In the genomic region with DNA sequence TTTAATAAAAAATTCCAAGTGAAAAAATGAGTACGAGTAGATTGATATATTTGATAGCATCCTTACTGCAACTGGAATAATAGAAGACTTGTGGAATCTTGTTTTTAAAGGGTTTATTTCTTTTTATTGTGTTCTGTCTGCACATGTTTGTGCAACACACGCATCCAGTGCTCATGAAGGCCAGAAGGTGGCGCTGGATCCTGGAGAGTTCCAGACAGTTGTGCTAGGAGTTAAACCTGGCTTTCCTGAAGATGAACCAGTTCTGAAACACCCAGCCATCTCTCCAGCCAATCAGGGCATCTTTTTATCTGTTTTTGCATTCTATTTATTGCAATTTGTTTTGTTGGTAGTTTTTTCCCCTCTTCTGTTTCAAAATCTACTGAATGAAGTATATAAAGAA, we compare ENCODE assay signal across 9 mouse cellular contexts. TPM values are rescaled to one million over a fixed set of nuclear protein-coding genes. Genes with fewer than 3 reads are reported as not detected.
DNase-seq lines count a peak whose midpoint lies in the region; TF ChIP-seq lines count a peak whose summit lies in the region.
"Had no signal": no experiment of that assay in that cellular context is flagged by ENCODE, and none has a peak within 500 bp of the region (broad histone marks: within the 10 kb centered on the region; RNA-seq: fewer than 3 reads in every experiment).

No protein-coding gene starts in this region.

- no peak overlapping the region for H3K27ac ChIP-seq in ES-Bruce4 (ENCODE audit: insufficient read depth, low read length)
- H3K27ac ChIP-seq in bone marrow, adult 2 months (ENCODE audit: control insufficient read depth, insufficient read depth, low read depth, low read length, poor library complexity): no peak overlapping the region
- no peak overlapping the region for H3K27ac ChIP-seq in olfactory bulb, adult 2 months (ENCODE audit: insufficient read depth, low read depth, low read length)
- H3K27ac ChIP-seq: neural tube, embryonic 12.5 days had no signal

- 32% methylated on average over 3 of the region's 3 CpGs for WGBS in bone marrow, adult 2 months
- 55% methylated on average over 3 of the region's 3 CpGs for WGBS in olfactory bulb, adult 2 months

- intact Hi-C loops in left cerebral cortex, postnatal 10 days (cut with DNase I): no loop called here

- peak; percentile 85 for TF ChIP-seq CTCF in ES-Bruce4 (IDR thresholded peaks at IDR 0.05; ENCODE audit: low read depth, low read length)
- peak; percentile 77 for TF ChIP-seq CTCF in bone marrow, adult 2 months (IDR thresholded peaks at IDR 0.05; ENCODE audit: control insufficient read depth, insufficient read depth, low read length)
- TF ChIP-seq CTCF in olfactory bulb, adult 2 months (IDR thresholded peaks at IDR 0.05; ENCODE audit: insufficient read depth, low read depth, low read length): 0 out of 2 replicates have a peak, but pooled peaks have one; percentile 30

- peak; percentile 35 for DNase-seq in layer of hippocampus, adult 11-12 months (ENCODE audit: low spot score)
- DNase-seq in layer of hippocampus, adult 9-11 months: no peak
- DNase-seq in fibroblast of lung, adult 2 months (ENCODE audit: low read depth): peak; percentile 39
- DNase-seq in left cerebral cortex, postnatal 10 days (ENCODE audit: extremely low spot score in 1 of 2, low spot score in 2 of 2): peak; percentile 34 to 71
- peak; percentile 42 to 46 for DNase-seq in thymus, postnatal 36 days

- no peak for TF ChIP-seq POLR2A in ES-Bruce4 (IDR thresholded peaks at IDR 0.05; ENCODE audit: insufficient read depth, low read length)
- no peak for TF ChIP-seq POLR2A in bone marrow, adult 2 months (IDR thresholded peaks at IDR 0.05; ENCODE audit: borderline replicate concordance, control insufficient read depth, low read depth, low read length)
- no peak for TF ChIP-seq POLR2A in olfactory bulb, adult 2 months (IDR thresholded peaks at IDR 0.05; ENCODE audit: insufficient read depth, low read depth, low read length)

- no peak for TF ChIP-seq EP300 in ES-Bruce4 (IDR thresholded peaks at IDR 0.05; ENCODE audit: insufficient read depth, low read depth, low read length)

- H3K9ac ChIP-seq in ES-Bruce4 (ENCODE audit: low read depth, poor library complexity, severe bottlenecking): no peak overlapping the region
- H3K9ac ChIP-seq: neural tube, embryonic 12.5 days had no signal

- no peaks in the 10 kb centered on the region for H3K4me1 ChIP-seq in ES-Bruce4 (ENCODE audit: control insufficient read depth, insufficient read depth, low read length)
- H3K4me1 ChIP-seq in bone marrow, adult 2 months (ENCODE audit: control insufficient read depth, insufficient read depth, low read length): no peaks in the 10 kb centered on the region
- H3K4me1 ChIP-seq in olfactory bulb, adult 2 months (ENCODE audit: control insufficient read depth, insufficient read depth, low read length): peaks cover 3% of the 10 kb centered on the region
- H3K4me1 ChIP-seq: neural tube, embryonic 12.5 days had no signal

- no peak overlapping the region for H3K4me3 ChIP-seq in ES-Bruce4 (ENCODE audit: low read depth, low read length)
- H3K4me3 ChIP-seq in bone marrow, adult 2 months (replicated peaks; ENCODE audit: control insufficient read depth, low read depth, low read length): no peak overlapping the region
- no peak overlapping the region for H3K4me3 ChIP-seq in olfactory bulb, adult 2 months (ENCODE audit: insufficient read depth, low read depth, low read length)
- H3K4me3 ChIP-seq: neural tube, embryonic 12.5 days had no signal

- no peaks in the 10 kb centered on the region for H3K27me3 ChIP-seq in ES-Bruce4 (ENCODE audit: control insufficient read depth, insufficient read depth, low read length, poor library complexity, severe bottlenecking)
- H3K27me3 ChIP-seq: neural tube, embryonic 12.5 days had no signal

- H3K9me3 ChIP-seq in ES-Bruce4 (replicated peaks; ENCODE audit: control insufficient read depth, insufficient read depth, low read length, poor library complexity, severe bottlenecking): no peaks in the 10 kb centered on the region
- H3K9me3 ChIP-seq: neural tube, embryonic 12.5 days had no signal

- no peaks in the 10 kb centered on the region for H3K36me3 ChIP-seq in ES-Bruce4 (ENCODE audit: control insufficient read depth, insufficient read depth, low read length, poor library complexity, severe bottlenecking)

RNA-seq across cellular contexts. Expression of gene Vezt, which starts 22.4 kb away (rescaled TPM):
- polyA plus RNA-seq in ES-Bruce4 (2011; ENCODE audit: insufficient read depth, insufficient read length, low read depth, missing spikeins): 15.4 and 17.3 TPM in 2 replicates
- polyA plus RNA-seq in bone marrow, adult 2 months (2011; ENCODE audit: insufficient read depth, insufficient read length, low replicate concordance, missing spikeins): 6.6 and 7.9 TPM in 2 replicates
- 100 to 1,000 TPM; 107 to 110 TPM for total RNA-seq in left cerebral cortex, postnatal 10 days (2021)
- 98.6 TPM in 1 of 2 replicates, not detected in the other for polyA plus RNA-seq in olfactory bulb, adult 2 months (2012; ENCODE audit: insufficient read depth, insufficient read length, low replicate concordance, missing spikeins)

RNA-seq across cellular contexts. Expression of gene Fgd6, which starts 22.6 kb away (rescaled TPM):
- 5.3 and 5.8 TPM in 2 replicates for polyA plus RNA-seq in ES-Bruce4 (2011; ENCODE audit: insufficient read depth, insufficient read length, low read depth, missing spikeins)
- polyA plus RNA-seq in bone marrow, adult 2 months (2011; ENCODE audit: insufficient read depth, insufficient read length, low replicate concordance, missing spikeins): 3.6 and 4.0 TPM in 2 replicates
- 1 to 10 TPM; 5.7 to 6.4 TPM for total RNA-seq in left cerebral cortex, postnatal 10 days (2021)
- not detected in 2 replicates for polyA plus RNA-seq in olfactory bulb, adult 2 months (2012; ENCODE audit: insufficient read depth, insufficient read length, low replicate concordance, missing spikeins)

Comparison
In these comparisons a context has a peak if more than half of its experiments do, and no peak if none do; other contexts are left out.
1. CTCF ChIP-seq: peak in every context shown above with its lines; median percentile 85 in ES-Bruce4; 77 in bone marrow, adult 2 months; 30 in olfactory bulb, adult 2 months.